Mouse (Mus musculus) gastrocnemius, adult 2 months (tissue): ENCODE results near the gene Tns3. TPM values are rescaled to one million over a fixed set of nuclear protein-coding genes. Genes with fewer than 3 reads are reported as not detected.

Experiments
- DNase-seq: peaks from one replicate; pipeline ENCODE4 v3.0.0; 2022
- H3K27ac ChIP-seq: fragments of 200-600 bp; 2 replicates; pipeline ENCODE4 v1.8.1; 2022; ENCODE audit warnings: mild to moderate bottlenecking
- H3K4me3 ChIP-seq: fragments of 200-600 bp; 2 replicates; pipeline ENCODE4 v1.8.1; 2022; ENCODE audit warnings: mild to moderate bottlenecking, moderate library complexity
- CTCF ChIP-seq: fragments of 200-600 bp; IDR thresholded peaks from 2 replicates; pipeline ENCODE4 v1.8.1; 2022; ENCODE audit warnings: antibody characterized with exemption, mild to moderate bottlenecking, moderate library complexity
- intact Hi-C: fragments of 180-260 bp; cut with DNase I; formaldehyde crosslinking; loops from one replicate; pipeline ENCODE4 v1.15.1; 2025
- total RNA-seq, 2 experiments: library from RNA; stranded (reverse); gene quantifications; 2 replicates each; pipeline ENCODE4 v1.2.3; 2021

Gene Tns3
- total RNA-seq, 2 experiments from 2014 or later: 4.9 to 9.8 TPM

DNA sequence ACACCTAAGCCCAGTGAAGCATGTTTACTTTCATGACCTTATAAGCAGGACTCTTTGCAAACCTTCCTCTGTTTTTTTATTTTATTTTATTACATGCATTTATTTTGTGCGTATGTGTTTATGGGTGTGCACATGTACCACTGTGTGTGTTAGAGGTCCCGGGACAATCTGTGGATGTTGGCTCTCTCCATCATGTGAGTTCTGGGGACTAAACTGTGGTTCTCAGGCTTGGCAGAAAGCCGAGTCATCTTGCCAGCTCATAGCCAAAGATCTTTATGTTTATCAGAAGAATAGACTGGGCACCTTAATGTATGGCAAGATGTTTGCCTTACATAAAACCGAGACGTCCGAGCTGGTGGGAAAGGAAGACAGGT is 27.8 kb upstream of the Tns3 start:
- Histone ChIP-seq H3K4me3 (peak overlapping the region; percentile 1; the same call in 1 of the 2 replicates), H3K27ac (peak overlapping the region; percentile 6; the same call in 1 of the 2 replicates)
- TF ChIP-seq CTCF: no peak
- intact Hi-C loops: no loop called here
- no peak for DNase-seq

DNA sequence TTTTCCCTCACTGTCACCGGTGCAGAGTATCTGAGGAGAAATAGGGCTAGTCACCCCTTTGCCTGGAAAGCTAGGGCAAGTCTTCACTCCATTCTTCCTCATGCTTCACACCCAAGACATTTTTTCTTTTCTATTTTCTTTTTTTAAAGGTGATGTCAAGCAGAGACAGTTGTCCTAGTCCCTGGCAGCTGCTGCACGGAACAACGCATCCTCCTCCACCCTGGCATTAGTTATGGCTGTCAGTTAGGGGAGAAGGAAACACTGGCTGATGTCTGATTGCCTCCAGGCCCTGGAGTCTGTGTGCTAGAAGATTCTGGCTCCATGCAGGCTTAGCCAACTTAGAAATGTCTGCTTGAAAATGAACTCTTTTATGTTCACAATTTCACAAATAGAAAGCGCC is 27.3 kb upstream of the Tns3 start:
- no peak for DNase-seq
- intact Hi-C loops: no loop called here
- no peak overlapping the region for H3K4me3 ChIP-seq
- H3K27ac ChIP-seq: peak overlapping the region; percentile 6; the same call in 1 of the 2 replicates
- no peak for TF ChIP-seq CTCF

DNA sequence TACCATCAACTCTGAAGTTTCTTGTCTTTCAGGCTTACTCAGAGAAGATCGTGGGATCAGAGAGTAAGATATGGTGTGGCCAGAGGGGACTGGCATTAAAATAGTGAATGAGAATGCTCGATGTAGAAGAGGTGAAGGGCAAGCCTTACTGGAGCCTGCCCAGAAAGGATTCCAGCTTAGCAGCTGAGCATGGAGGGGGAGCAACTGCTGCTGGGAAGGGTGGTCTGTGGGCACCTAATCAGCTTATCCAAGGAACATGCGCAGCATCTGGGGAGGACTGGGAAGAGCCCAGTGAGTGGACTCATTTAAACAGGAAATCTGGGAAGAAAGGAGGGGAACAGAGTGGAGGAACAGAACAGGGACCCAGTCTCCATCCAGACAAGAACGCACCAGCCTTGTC is 26.3 kb upstream of the Tns3 start:
- intact Hi-C loops: no loop called here
- no peak for DNase-seq
- Histone ChIP-seq H3K4me3 (no peak overlapping the region), H3K27ac (no peak overlapping the region)
- TF ChIP-seq CTCF: no peak

DNA sequence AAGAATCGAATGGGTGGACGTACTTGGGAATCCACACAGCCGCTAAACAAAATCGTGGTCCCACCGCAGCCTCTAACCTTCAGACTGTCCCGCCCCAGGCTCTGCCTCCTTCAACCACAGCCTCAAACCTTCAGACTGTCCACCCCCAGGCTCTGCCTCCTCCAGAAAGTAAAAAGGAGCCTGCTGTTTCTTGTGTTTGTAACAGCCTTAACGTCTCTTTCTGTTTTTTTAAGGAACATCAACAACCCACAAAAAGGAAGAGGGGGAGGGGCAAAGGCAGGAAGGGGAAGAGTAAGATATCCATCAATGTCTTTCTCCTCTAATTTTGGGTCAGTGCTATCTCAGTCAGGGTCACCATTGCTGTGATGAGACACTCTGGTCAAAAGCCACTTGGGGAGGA is 25.2 kb upstream of the Tns3 start:
- no peak overlapping the region for H3K4me3 ChIP-seq
- intact Hi-C loops: no loop called here

DNA sequence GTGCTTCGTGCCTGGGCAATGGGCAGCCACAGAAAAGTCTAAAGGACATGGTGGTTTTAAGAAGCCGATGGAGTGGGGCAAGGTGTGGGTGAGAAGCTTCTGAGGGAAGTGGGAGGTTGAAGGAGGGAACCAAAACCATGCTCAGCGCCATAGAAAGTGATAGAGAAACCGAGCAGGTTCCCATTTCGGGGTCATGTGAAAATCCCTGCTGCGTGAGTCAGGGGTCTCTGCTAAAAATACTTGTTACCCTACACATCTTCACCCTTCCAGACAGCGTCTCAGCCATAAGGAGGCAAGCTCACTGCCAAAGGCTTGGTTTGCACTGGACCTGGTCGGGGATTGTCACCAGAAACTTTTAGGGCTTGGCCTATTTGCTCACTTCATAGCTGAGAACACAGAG is 24.6 kb upstream of the Tns3 start:
- no peak for DNase-seq
- TF ChIP-seq CTCF: no peak
- Histone ChIP-seq H3K27ac (0 out of 2 replicates have a peak overlapping the region, but pooled peaks have one; percentile 20), H3K4me3 (no peak overlapping the region)
- intact Hi-C loops: no loop called here

More for the DNA sequence above, 25.2 kb upstream of the Tns3 start:
- DNase-seq: no peak
- TF ChIP-seq CTCF: no peak
- H3K27ac ChIP-seq: no peak overlapping the region

DNA sequence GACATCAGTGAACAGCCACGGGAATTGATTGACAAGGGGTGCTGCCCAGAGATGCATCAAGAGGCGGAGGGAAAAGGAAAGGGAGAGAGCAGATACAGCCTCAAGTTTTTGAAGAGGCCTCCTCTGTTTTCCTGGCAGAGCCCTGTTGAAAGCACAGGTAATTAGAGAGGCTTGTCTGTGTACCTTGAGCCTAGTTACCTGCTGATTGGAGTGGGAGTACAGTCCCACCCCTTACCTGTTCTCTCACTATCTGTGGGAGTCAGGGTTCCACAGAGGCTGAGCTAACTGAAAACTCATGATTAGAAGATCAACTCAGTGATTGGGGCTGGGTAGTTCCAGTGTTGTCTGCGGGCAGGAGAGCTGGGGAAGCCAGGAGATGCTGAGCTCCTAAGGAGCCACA is 22.2 kb upstream of the Tns3 start:
- H3K27ac ChIP-seq: no peak overlapping the region
- TF ChIP-seq CTCF: no peak
- intact Hi-C loops: no loop called here
- no peak overlapping the region for H3K4me3 ChIP-seq
- DNase-seq: no peak

DNA sequence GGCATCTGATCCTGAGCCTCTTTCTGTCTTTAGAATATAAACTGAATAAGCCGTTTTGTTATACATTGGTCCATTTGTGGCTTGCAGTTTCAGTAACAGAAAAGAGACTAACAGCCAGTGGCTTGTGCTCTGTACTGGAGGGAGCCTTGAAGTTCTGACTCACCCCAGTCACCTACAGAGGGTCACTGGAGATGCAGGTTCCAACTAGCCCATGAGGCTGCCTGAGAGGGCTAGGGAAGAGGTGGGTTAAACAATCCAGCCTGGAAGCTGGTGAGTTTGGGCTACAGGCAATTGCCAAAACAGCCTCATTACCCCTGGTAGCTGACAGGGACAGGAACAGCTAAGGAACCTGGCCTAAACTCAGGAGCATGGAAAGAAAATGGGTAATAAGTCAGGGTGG is 21.7 kb upstream of the Tns3 start:
- H3K27ac ChIP-seq: no peak overlapping the region
- H3K4me3 ChIP-seq: no peak overlapping the region
- no peak for DNase-seq
- intact Hi-C loops: no loop called here
- TF ChIP-seq CTCF: no peak

DNA sequence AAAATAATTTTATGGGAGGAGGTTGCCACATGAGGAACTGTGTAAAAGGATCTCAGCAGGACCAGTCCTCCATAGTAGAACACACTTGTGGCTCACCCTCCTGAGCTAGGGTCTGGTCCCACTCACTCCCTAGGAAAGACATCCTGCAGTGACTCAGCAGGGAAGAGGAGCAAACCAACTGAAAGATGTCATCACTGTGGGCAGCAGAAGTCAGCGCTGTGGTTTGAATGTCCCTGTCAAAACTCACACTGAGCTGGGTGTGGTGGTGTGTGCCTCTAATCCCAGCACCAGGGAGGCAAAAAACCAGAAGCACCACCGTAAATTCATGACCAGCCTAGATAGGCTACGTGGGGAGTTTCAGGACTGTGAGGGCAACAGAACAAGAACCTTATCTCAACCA is 20.9 kb upstream of the Tns3 start:
- Histone ChIP-seq H3K27ac (no peak overlapping the region), H3K4me3 (no peak overlapping the region)
- no peak for DNase-seq
- no peak for TF ChIP-seq CTCF
- intact Hi-C loops: no loop called here

DNA sequence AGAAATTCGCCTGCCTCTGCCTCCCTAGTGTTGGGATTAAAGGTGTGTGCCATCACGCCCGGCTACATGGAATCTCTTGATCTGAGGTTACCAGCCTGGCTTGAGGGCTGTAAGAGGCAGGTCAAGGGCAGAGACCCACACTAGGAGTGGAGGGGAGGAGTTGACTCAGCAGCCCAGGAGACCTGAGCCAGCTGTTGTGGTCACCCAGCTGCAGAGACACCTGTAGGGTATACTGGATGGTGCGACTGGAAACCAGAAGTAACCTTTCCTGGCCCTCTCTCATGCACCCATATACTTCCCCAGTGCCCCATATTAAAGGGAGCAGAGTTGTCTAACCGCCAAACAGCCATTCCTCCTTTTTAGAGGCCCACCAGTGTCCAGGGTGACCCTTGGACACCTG is 19.9 kb upstream of the Tns3 start:
- no peak for DNase-seq
- intact Hi-C loops: no loop called here
- no peak for TF ChIP-seq CTCF
- H3K4me3 ChIP-seq: no peak overlapping the region
- H3K27ac ChIP-seq: no peak overlapping the region

DNA sequence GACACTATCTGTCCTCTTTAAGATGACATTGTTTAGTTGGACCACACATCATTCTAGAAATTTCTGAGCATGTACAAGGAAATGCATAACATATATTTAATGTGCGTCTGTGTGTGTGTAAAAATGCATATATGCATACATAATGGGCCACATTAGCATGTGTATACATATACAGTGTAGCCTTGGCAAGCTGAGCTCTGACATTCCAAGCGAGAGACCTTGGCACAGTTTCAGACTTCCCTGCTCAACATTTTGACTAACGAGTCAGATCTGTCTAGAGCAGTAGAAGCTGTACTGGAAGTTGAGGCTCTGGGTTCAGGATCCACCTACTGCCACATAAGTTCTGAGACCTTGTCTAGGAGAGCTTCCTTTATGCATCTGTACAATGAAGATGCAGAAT is 17.0 kb upstream of the Tns3 start:
- DNase-seq: no peak
- no peak for TF ChIP-seq CTCF
- intact Hi-C loops: no loop called here
- Histone ChIP-seq H3K4me3 (no peak overlapping the region), H3K27ac (no peak overlapping the region)

DNA sequence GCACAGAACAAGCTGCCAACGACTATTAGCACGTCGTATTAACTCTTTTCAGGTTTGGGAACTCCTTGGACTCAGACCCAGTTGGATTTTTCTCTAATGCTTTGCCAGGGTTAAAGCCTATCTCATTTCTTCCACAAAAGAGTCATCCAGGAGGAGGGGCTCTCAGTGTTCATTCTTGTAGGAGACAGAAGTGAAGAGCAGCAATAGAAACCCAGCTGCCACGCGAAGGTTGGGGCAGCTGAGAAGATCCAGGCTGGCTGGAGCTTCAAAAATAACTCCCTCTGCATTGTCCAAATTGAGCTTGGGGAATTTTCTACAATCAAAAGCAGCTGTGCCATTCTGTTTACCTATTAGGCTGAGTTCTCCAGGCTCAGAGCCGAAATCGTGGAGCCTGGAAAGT is 16.3 kb upstream of the Tns3 start:
- DNase-seq: no peak

DNA sequence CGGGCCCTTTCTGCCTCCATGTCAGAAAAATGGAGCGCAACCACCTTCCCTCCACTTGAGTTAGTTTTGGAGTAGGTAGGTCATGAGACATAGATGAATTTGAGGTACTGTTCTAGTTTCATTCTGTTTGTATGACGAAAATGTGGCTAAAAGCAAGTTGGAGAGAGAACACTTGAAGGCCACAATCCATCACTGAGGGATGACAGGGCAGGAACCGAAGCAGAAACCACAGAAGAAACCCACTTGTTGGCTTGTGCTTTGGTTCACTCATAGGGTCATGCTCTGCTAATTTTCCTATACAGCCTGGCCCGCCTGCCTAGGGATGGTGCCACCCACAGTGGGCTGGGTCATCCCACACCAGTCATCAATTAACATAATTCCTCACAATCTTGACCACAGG is 14.9 kb upstream of the Tns3 start:
- no peak overlapping the region for H3K4me3 ChIP-seq
- no peak for TF ChIP-seq CTCF
- H3K27ac ChIP-seq: no peak overlapping the region
- no peak for DNase-seq
- intact Hi-C loops: no loop called here

More for the DNA sequence above, 16.3 kb upstream of the Tns3 start:
- TF ChIP-seq CTCF: no peak
- no peak overlapping the region for H3K4me3 ChIP-seq
- intact Hi-C loops: no loop called here
- H3K27ac ChIP-seq: no peak overlapping the region

DNA sequence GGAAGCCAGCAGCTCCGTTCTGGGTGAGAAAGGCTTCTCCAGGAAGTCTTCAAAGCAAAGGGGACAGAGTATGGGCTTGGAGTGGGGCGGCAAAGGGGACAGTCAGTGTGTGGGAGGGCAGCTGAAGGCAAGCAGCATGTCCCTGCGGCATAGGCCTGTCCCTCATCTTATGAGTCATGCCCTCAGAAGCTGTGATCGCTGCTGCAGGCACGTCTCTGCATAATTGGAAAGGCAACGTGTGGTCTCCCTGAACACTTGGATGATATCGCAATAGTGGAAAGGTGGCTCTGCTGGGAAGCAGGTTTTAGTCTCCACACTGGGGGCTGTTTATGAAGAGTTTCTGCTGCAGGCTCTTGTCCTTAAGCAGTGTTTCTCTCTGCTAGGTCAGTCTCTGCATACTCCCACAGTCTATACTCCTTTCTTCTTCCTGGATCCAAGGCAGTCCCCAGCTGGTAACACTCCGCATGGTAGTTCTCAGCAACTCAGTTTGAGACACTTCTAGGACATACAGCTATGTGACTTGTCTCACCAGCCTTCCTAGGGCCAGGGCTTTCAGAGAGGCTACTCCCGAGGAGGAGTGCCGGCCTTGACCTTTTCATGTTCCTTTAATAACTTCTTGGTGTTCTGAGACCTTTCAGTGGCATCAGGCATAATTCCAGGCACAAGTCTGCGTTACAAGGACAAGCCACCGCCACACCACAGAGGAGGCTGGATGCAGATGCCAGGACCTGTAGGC is 14.1 kb upstream of the Tns3 start:
- intact Hi-C loops: no loop called here
- peak overlapping the region; percentile 48; the same call in 1 of the 2 replicates for H3K27ac ChIP-seq
- TF ChIP-seq CTCF: no peak
- no peak overlapping the region for H3K4me3 ChIP-seq
- DNase-seq: no peak
